Mouse (Mus musculus): ENCODE measurements around the gene Rpl18a. TPM values are rescaled to one million over a fixed set of nuclear protein-coding genes. Genes with fewer than 3 reads are reported as not detected.

The Rpl18a gene
- total RNA-seq (2017): 1,826 and 2,087 TPM in 2 replicates

DNA sequence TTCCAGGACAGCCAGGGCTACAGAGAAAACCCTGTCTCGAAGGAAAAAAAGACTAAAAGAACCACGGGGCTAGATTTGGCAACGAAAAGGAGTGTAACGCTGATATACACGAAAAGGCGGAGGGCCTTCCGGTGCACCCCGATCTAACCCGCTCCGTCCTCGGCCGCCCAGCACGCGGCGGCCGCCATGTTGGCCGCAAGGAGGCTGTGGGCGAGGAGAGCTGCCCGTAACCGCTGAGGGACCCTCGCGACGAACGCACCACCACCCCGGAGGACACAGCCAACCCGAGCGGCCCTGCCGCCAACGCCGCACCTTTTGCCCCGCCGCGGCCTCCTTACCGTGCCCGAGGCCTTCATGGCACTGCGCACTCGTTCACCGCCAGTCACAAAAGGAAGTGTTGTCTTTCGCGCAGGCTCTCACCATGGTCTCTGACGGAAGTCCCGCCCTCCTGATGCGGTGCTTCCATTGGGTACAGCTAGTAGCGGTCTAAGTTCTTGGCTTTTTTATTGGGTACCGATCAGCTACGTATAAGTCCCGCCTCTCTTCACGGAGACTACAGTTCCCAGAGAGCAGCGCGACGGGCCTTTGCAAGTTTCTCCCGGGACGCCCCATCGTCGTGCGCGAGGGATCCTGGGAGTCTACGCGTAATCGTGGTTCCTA, at the start of gene Rpl18a:
TSS of gene Rpl18a (minus strand) at position 392 of the 660 bp plus-strand sequence.
- peak; percentile 91 for ATAC-seq (ENCODE audit: extremely low read depth, insufficient number of reproducible peaks, low FRiP score, poor library complexity, severe bottlenecking)

- ATAC-seq (ENCODE audit: extremely low read depth, insufficient number of reproducible peaks, low FRiP score, poor library complexity, severe bottlenecking): no peak
These were observed 46.0 kb upstream of the Rpl18a start for GRCm38 (mm10) chr8:70943187-70943586.

DNA sequence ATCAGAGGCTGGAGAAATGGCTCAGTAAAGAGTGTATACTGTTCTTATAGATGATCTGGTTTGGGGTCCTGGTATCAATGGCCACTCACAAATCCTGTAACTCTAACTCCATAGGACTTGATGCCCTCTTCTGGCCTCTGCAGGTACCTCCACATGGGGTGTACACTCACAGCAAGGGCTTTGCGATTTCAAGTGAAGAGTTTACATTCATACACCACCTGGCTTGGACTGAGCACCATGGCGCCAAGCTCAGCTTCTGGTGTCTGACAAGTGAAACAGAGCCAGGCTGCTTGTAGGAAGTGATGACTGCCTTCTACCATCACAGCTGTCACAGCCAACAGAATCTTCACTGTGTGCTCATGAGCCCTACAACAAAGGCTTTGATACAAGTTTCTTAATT, 44.3 kb upstream of the Rpl18a start:
- no peak for ATAC-seq (ENCODE audit: extremely low read depth, insufficient number of reproducible peaks, low FRiP score, poor library complexity, severe bottlenecking)

GRCm38 (mm10) chr8:70937200-70937599, 40.0 kb upstream of the Rpl18a start:
- no peak for ATAC-seq (ENCODE audit: extremely low read depth, insufficient number of reproducible peaks, low FRiP score, poor library complexity, severe bottlenecking)

DNA sequence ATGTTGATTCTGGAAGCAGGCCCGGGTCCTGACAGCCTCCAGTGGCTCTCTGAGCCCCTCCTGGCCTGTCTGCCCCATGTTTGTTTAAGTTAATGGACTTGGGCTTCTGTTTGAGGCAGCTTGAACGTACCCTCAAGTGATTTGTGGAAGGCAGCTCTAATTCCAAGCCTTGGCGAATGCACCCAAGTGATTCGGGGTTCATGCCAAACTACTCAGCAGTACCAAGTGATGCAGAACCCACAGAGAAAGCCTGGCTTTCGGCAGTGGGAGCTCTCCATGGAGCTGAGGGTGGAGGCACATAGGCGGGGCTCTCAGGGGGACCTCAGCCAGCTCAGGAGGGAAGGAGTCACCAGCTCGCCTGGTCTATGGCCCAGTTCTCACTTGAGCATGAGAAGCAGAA, 37.6 kb upstream of the Rpl18a start:
- ATAC-seq (ENCODE audit: extremely low read depth, insufficient number of reproducible peaks, low FRiP score, poor library complexity, severe bottlenecking): no peak

DNA sequence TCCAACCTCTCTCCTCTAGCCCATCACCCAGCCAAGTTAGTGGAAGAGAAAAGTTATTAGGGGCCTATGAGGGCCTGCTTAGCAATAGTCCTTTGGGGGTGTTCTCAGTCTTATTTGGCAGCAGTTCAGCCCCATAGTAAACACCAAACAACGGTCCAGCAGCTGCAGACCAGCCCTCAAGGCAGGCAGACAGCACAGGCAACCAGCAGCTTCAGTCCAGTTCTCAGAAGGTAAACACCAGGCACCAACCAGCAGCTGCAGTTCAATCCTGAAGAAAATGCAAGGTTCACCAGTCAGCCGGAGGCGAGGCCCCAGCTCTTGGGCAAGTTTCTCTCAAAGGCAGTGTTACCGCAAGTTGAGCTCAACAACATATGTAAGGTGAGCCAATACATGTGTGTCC, 35.8 kb upstream of the Rpl18a start:
- ATAC-seq (ENCODE audit: extremely low read depth, insufficient number of reproducible peaks, low FRiP score, poor library complexity, severe bottlenecking): no peak

GRCm38 (mm10) chr8:70931731-70932130, 34.5 kb upstream of the Rpl18a start:
- ATAC-seq (ENCODE audit: extremely low read depth, insufficient number of reproducible peaks, low FRiP score, poor library complexity, severe bottlenecking): no peak

GRCm38 (mm10) chr8:70928778-70929322, 31.6 kb upstream of the Rpl18a start:
- ATAC-seq (ENCODE audit: extremely low read depth, insufficient number of reproducible peaks, low FRiP score, poor library complexity, severe bottlenecking): no peak

- ATAC-seq (ENCODE audit: extremely low read depth, insufficient number of reproducible peaks, low FRiP score, poor library complexity, severe bottlenecking): no peak
These were observed 30.9 kb upstream of the Rpl18a start for GRCm38 (mm10) chr8:70928096-70928495.

DNA sequence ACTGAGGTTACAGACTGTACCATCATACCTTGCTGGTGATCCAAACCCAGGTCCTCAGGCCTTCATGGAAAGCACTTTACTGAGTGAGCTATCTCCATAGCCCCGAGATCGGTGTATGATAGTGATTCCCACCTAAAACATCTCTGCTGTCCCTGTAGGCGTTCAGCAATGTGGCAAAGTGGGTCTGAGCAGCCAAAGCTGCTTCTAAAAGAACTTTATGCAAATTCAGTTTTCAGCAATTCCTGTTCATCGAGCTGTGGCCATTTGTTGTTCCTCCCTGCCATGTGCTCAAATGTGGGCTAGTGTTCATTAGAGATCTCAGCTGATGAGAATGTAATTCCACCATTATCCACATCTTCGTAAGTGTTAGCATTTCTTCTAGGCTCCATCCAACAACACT, 29.2 kb upstream of the Rpl18a start:
- ATAC-seq (ENCODE audit: extremely low read depth, insufficient number of reproducible peaks, low FRiP score, poor library complexity, severe bottlenecking): no peak

DNA sequence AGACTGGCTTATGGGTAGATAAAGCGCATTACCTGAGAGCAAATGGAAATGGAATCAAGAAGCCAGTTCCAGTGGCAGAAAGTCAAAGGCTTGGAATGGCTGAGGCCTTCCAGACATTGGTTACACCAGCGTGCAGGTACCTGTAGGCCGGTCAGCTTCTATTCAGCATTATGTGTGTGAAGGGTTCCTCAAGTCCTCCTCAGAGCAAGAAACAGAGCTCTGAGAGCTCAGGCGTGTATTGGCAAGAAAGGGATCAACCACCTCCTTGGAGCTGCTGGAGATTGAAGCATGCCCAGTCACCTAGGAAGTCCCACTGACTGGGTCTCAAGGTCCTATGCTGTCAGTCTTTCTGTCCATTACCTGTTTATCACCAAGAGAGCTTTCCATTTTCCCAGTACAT, 28.5 kb upstream of the Rpl18a start:
- ATAC-seq (ENCODE audit: extremely low read depth, insufficient number of reproducible peaks, low FRiP score, poor library complexity, severe bottlenecking): no peak

GRCm38 (mm10) chr8:70924151-70924550, 26.9 kb upstream of the Rpl18a start:
- no peak for ATAC-seq (ENCODE audit: extremely low read depth, insufficient number of reproducible peaks, low FRiP score, poor library complexity, severe bottlenecking)

GRCm38 (mm10) chr8:70920049-70920922, 23.1 kb upstream of the Rpl18a start:
- no peak for ATAC-seq (ENCODE audit: extremely low read depth, insufficient number of reproducible peaks, low FRiP score, poor library complexity, severe bottlenecking)

- ATAC-seq (ENCODE audit: extremely low read depth, insufficient number of reproducible peaks, low FRiP score, poor library complexity, severe bottlenecking): no peak
These were observed 17.5 kb upstream of the Rpl18a start for GRCm38 (mm10) chr8:70914704-70915103.

GRCm38 (mm10) chr8:70913523-70913922, 16.3 kb upstream of the Rpl18a start:
- ATAC-seq (ENCODE audit: extremely low read depth, insufficient number of reproducible peaks, low FRiP score, poor library complexity, severe bottlenecking): no peak

GRCm38 (mm10) chr8:70912955-70913354, 15.7 kb upstream of the Rpl18a start:
- ATAC-seq (ENCODE audit: extremely low read depth, insufficient number of reproducible peaks, low FRiP score, poor library complexity, severe bottlenecking): no peak

- no peak for ATAC-seq (ENCODE audit: extremely low read depth, insufficient number of reproducible peaks, low FRiP score, poor library complexity, severe bottlenecking)
These were observed 14.4 kb upstream of the Rpl18a start for GRCm38 (mm10) chr8:70911596-70911995.

- ATAC-seq (ENCODE audit: extremely low read depth, insufficient number of reproducible peaks, low FRiP score, poor library complexity, severe bottlenecking): no peak
These were observed 10.3 kb upstream of the Rpl18a start for GRCm38 (mm10) chr8:70907518-70907917.

DNA sequence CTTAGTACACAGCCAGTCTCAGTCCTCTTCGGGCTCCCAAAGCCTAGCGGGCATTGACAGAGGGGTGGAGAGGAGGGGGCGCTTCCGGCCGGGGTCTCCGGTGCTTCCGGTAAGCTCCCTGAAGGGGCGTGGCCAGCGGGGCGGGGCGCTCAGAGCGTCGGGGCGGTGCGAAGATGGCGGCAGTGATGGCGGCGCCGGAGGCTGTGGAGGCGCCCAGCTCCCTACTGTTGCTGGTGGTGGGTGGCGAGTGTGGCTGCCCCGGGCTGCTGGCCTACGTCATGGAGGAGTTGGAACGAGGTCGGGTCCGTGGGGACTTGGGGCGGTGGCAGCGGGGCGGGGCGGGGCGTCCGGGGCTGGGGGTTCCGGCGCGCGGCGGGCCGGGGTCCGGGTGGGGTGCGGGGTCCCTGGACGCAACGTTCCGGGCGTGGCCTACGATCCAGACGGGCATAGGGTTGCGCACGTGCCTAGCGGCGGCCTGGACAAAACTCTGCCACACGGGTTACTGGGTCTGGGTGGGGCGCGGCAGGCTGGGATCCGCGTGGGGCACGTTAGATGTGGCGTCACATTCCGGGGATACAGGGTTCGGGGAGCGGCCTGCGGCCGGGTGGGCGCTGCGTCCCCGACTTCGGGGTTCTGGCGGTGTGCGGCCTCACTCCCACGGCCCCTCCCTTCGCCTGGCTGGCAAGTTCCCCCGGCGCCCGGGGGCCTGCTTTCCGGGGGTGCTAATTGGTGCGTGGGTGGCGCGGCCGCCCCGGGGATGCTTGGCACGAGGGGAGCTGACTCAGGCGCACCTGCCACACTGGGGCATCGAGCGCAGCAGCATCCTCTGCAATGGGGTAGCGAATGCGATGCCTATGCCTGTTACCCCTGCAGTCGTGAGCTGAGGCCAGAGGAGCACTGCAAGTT, 8.9 kb upstream of the Rpl18a start, which contains the start of gene Map1s:
TSS of gene Map1s (plus strand) at position 102 of the 906 bp plus-strand sequence.
- peak; percentile 48 for ATAC-seq (ENCODE audit: extremely low read depth, insufficient number of reproducible peaks, low FRiP score, poor library complexity, severe bottlenecking)
